Mouse (Mus musculus): Measurements from ENCODE around the gene Cstb. TPM values are rescaled to one million over a fixed set of nuclear protein-coding genes. Genes with fewer than 3 reads are reported as not detected.

The Cstb gene
- polyA plus RNA-seq (2014; fragmentation: Nextera tagmentation; extraction: Ambion mirVana): 109 and 115 TPM in 2 replicates

DNA sequence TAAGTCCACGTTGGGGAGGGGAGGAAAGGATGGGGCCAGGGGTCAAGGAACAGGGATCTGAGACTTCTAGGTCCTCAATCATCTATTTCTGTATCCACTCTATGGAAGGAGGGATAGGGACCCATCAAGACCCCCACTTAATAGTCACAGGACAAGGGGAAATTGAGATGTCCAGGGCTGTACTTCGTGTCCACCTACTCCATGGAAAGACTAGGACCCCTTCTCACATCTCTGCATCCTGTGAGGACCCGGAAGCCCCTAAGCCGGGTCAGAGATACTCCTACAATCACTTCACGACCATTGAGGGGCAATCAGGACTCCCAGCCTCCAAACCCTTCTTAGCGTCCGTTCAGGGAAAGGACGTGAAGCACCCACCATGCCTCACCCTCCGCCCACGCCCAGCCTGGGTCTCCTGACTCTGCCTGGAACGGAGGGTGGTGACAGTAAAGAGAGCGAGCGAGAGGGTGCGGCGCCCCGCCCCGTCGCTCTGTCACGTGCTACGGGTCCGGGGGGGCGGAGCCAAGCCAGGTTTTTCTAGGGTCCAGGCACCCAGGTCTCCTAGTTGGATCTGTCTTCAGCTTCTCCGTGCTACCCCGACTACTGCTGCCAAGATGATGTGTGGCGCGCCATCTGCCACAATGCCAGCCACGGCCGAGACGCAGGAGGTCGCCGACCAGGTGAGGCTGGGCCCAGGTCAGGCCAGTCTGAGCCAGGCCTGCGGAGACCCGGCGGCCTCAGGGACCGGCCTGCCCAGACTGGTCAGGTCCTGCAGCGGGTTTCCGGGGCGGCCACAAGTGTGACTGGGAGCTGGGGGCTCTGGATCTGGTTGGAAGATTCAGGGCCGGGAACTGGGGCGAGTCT is at the start of gene Cstb:
Cstb (plus strand) TSS at position 489 of the 861 bp plus-strand sequence.
- no peak within 1 kb of the TSS for H3K27ac ChIP-seq (ENCODE audit: low read depth, low read length)
- 2% methylated on average over 40 of the region's 40 CpGs for WGBS

GRCm38 (mm10) chr10:78378516-78378915 is 47.0 kb upstream of the Cstb start:
- 91% methylated on average over 7 of the region's 7 CpGs for WGBS
- Histone ChIP-seq H3K9me3 (ENCODE audit: control insufficient read depth, low read length) (no peaks in the 10 kb centered on the region), H3K27me3 (ENCODE audit: control insufficient read depth, insufficient read depth, low read length) (no peaks in the 10 kb centered on the region), H3K4me2 (no peak overlapping the region), H3K36me3 (ENCODE audit: control insufficient read depth, insufficient read depth, low read length) (no peaks in the 10 kb centered on the region), H3K9ac (ENCODE audit: low read length) (no peak overlapping the region), H3K4me1 (ENCODE audit: control insufficient read depth, insufficient read depth, low read length) (no peaks in the 10 kb centered on the region), H3K27ac (ENCODE audit: low read depth, low read length) (no peak overlapping the region), H3K4me3 (ENCODE audit: low read depth, low read length) (no peak overlapping the region)
- ATAC-seq (ENCODE audit: low FRiP score): no peak
- DNase-seq (ENCODE audit: low spot score, missing footprints): no peak

More for the DNA sequence above, at the start of gene Cstb:
- Histone ChIP-seq H3K4me2 (peak within 1 kb of the TSS; percentile 91), H3K9ac (ENCODE audit: low read length) (peak within 1 kb of the TSS; percentile 79), H3K4me3 (ENCODE audit: low read depth, low read length) (peak within 1 kb of the TSS; percentile 69), H3K27me3 (ENCODE audit: control insufficient read depth, insufficient read depth, low read length) (no peaks in the 10 kb centered on the region), H3K4me1 (ENCODE audit: control insufficient read depth, insufficient read depth, low read length) (peaks cover 6% of the 10 kb centered on the region), H3K36me3 (ENCODE audit: control insufficient read depth, insufficient read depth, low read length) (peaks cover 4% of the 10 kb centered on the region; the same call in 1 of the 2 replicates), H3K9me3 (ENCODE audit: control insufficient read depth, low read length) (no peaks in the 10 kb centered on the region)
- peak; percentile 98 for DNase-seq (ENCODE audit: low spot score, missing footprints)
- ATAC-seq (ENCODE audit: low FRiP score): peak; percentile 95

DNA sequence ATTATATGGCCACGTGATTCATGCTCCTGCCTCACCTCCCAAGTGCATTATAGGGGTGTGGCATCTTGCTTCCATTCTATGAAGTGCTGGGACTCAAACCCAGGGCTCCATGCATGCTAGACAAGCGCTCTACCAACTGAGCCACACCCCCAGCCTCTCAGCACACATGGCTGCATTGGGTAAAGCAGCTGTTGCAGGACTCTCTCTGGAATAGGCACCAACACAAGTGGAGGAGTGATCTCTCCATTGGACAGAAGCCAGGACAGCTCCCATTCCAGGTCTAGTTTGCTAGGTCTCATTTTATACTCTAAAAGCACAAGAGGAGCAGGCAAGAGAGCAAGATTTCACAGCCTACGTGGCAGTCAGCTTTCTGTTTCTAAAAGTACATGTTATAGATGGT is 41.9 kb upstream of the Cstb start:
- WGBS: 75% methylated on average over 3 of the region's 3 CpGs
- Histone ChIP-seq H3K27me3 (ENCODE audit: control insufficient read depth, insufficient read depth, low read length) (no peaks in the 10 kb centered on the region), H3K9me3 (ENCODE audit: control insufficient read depth, low read length) (no peaks in the 10 kb centered on the region), H3K36me3 (ENCODE audit: control insufficient read depth, insufficient read depth, low read length) (no peaks in the 10 kb centered on the region), H3K4me1 (ENCODE audit: control insufficient read depth, insufficient read depth, low read length) (no peaks in the 10 kb centered on the region), H3K27ac (ENCODE audit: low read depth, low read length) (no peak overlapping the region), H3K4me2 (no peak overlapping the region), H3K9ac (ENCODE audit: low read length) (no peak overlapping the region), H3K4me3 (ENCODE audit: low read depth, low read length) (no peak overlapping the region)
- DNase-seq (ENCODE audit: low spot score, missing footprints): no peak
- ATAC-seq (ENCODE audit: low FRiP score): no peak

DNA sequence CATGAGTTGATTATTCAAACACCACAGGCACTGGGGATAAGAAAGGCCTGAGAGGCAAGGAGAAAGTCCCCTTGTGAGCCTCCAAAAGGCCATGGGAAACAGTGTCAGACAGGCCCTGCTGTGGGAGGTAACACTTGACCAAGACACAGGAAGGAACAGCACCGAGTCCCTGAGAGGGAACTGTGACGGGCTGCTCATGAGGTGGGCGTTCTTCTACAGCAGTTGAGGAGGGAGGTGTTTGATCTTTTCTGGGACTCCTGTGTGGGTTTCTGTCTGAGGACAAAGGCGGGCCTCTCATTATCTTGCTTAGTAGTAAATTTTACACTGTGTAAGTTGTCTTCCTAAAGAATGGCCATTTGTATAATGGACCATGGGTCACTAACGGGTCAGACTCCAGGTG is 39.9 kb upstream of the Cstb start:
- Histone ChIP-seq H3K4me1 (ENCODE audit: control insufficient read depth, insufficient read depth, low read length) (no peaks in the 10 kb centered on the region), H3K9ac (ENCODE audit: low read length) (no peak overlapping the region), H3K9me3 (ENCODE audit: control insufficient read depth, low read length) (no peaks in the 10 kb centered on the region), H3K36me3 (ENCODE audit: control insufficient read depth, insufficient read depth, low read length) (no peaks in the 10 kb centered on the region), H3K4me3 (ENCODE audit: low read depth, low read length) (no peak overlapping the region), H3K4me2 (no peak overlapping the region), H3K27me3 (ENCODE audit: control insufficient read depth, insufficient read depth, low read length) (no peaks in the 10 kb centered on the region; the same call in none of the 2 replicates), H3K27ac (ENCODE audit: low read depth, low read length) (no peak overlapping the region)
- ATAC-seq (ENCODE audit: low FRiP score): no peak
- 80% methylated on average over 5 of the region's 5 CpGs for WGBS
- DNase-seq (ENCODE audit: low spot score, missing footprints): no peak

- no peaks in the 10 kb centered on the region for H3K9me3 ChIP-seq (ENCODE audit: control insufficient read depth, low read length)
- no peak overlapping the region for H3K4me2 ChIP-seq
- no peak overlapping the region for H3K27ac ChIP-seq (ENCODE audit: low read depth, low read length)
- no peaks in the 10 kb centered on the region for H3K4me1 ChIP-seq (ENCODE audit: control insufficient read depth, insufficient read depth, low read length)
- ATAC-seq (ENCODE audit: low FRiP score) (no peak), DNase-seq (ENCODE audit: low spot score, missing footprints) (no peak)
- 69% methylated on average over 20 of the region's 20 CpGs for WGBS
- H3K9ac ChIP-seq (ENCODE audit: low read length): no peak overlapping the region
- no peaks in the 10 kb centered on the region for H3K36me3 ChIP-seq (ENCODE audit: control insufficient read depth, insufficient read depth, low read length)
- H3K27me3 ChIP-seq (ENCODE audit: control insufficient read depth, insufficient read depth, low read length): peaks cover 13% of the 10 kb centered on the region
- H3K4me3 ChIP-seq (ENCODE audit: low read depth, low read length): no peak overlapping the region
Observed at GRCm38 (mm10) chr10:78388216-78388980, 37.1 kb upstream of the Cstb start.

- H3K36me3 ChIP-seq (ENCODE audit: control insufficient read depth, insufficient read depth, low read length): no peaks in the 10 kb centered on the region
- no peak overlapping the region for H3K4me2 ChIP-seq
- H3K9ac ChIP-seq (ENCODE audit: low read length): no peak overlapping the region
- no peak for DNase-seq (ENCODE audit: low spot score, missing footprints)
- peaks cover 5% of the 10 kb centered on the region; the same call in 1 of the 2 replicates for H3K4me1 ChIP-seq (ENCODE audit: control insufficient read depth, insufficient read depth, low read length)
- no peak overlapping the region for H3K4me3 ChIP-seq (ENCODE audit: low read depth, low read length)
- ATAC-seq (ENCODE audit: low FRiP score): no peak
- WGBS: 15% methylated on average over 4 of the region's 4 CpGs
- peaks cover 13% of the 10 kb centered on the region for H3K27me3 ChIP-seq (ENCODE audit: control insufficient read depth, insufficient read depth, low read length)
- H3K9me3 ChIP-seq (ENCODE audit: control insufficient read depth, low read length): no peaks in the 10 kb centered on the region
- H3K27ac ChIP-seq (ENCODE audit: low read depth, low read length): no peak overlapping the region
Observed at GRCm38 (mm10) chr10:78390982-78391470, 34.4 kb upstream of the Cstb start.

GRCm38 (mm10) chr10:78392072-78392471 is 33.4 kb upstream of the Cstb start:
- 2% methylated on average over 18 of the region's 18 CpGs for WGBS
- DNase-seq (ENCODE audit: low spot score, missing footprints) (peak; percentile 97), ATAC-seq (ENCODE audit: low FRiP score) (peak; percentile 40; the same call in 1 of the 2 replicates)
- Histone ChIP-seq H3K9ac (ENCODE audit: low read length) (no peak overlapping the region), H3K36me3 (ENCODE audit: control insufficient read depth, insufficient read depth, low read length) (no peaks in the 10 kb centered on the region), H3K4me2 (no peak overlapping the region), H3K27me3 (ENCODE audit: control insufficient read depth, insufficient read depth, low read length) (peaks cover 13% of the 10 kb centered on the region), H3K9me3 (ENCODE audit: control insufficient read depth, low read length) (no peaks in the 10 kb centered on the region), H3K27ac (ENCODE audit: low read depth, low read length) (no peak overlapping the region), H3K4me3 (ENCODE audit: low read depth, low read length) (no peak overlapping the region), H3K4me1 (ENCODE audit: control insufficient read depth, insufficient read depth, low read length) (peaks cover 6% of the 10 kb centered on the region; the same call in 1 of the 2 replicates)

- 0 out of 2 replicates have a peak overlapping the region, but pooled peaks have one; percentile 27 for H3K9ac ChIP-seq (ENCODE audit: low read length)
- no peaks in the 10 kb centered on the region for H3K9me3 ChIP-seq (ENCODE audit: control insufficient read depth, low read length)
- no peak for DNase-seq (ENCODE audit: low spot score, missing footprints)
- no peak overlapping the region for H3K27ac ChIP-seq (ENCODE audit: low read depth, low read length)
- 81% methylated on average over 3 of the region's 3 CpGs for WGBS
- H3K4me2 ChIP-seq: no peak overlapping the region
- ATAC-seq (ENCODE audit: low FRiP score): no peak
- peaks cover 13% of the 10 kb centered on the region for H3K27me3 ChIP-seq (ENCODE audit: control insufficient read depth, insufficient read depth, low read length)
- no peak overlapping the region for H3K4me3 ChIP-seq (ENCODE audit: low read depth, low read length)
- no peaks in the 10 kb centered on the region for H3K36me3 ChIP-seq (ENCODE audit: control insufficient read depth, insufficient read depth, low read length)
- H3K4me1 ChIP-seq (ENCODE audit: control insufficient read depth, insufficient read depth, low read length): peaks cover 12% of the 10 kb centered on the region
Observed at GRCm38 (mm10) chr10:78395377-78395776, 30.1 kb upstream of the Cstb start.

Data from midbrain, embryonic 11.5 days (tissue).